Mouse (Mus musculus) hindbrain, embryonic 11.5 days (tissue): ENCODE results near the gene Slc29a1. TPM values are rescaled to one million over a fixed set of nuclear protein-coding genes. Genes with fewer than 3 reads are reported as not detected.
A peak's percentile ranks its signal among the peaks of the same experiment; 100 is the strongest.

Source experiments
- ATAC-seq: fragments of 200-750 bp; cut with Nextera tagmentation; 2 replicates; pipeline ENCODE4 v1.8.0; 2017; ENCODE audit warnings: mild to moderate bottlenecking, moderate TSS enrichment, moderate library complexity; ENCODE audit not compliant: low FRiP score
- DNase-seq: peaks from one replicate; pipeline ENCODE4 v3.0.0-alpha.2; 2015; ENCODE audit warnings: low spot score
- H3K27ac ChIP-seq: fragments of 300-500 bp; sonication (generic); 2 replicates; pipeline ENCODE4 v1.5.1; 2014; ENCODE audit warnings: mild to moderate bottlenecking, low read depth, low read length
- H3K27me3 ChIP-seq: fragments of 300-500 bp; sonication (generic); 2 replicates; pipeline ENCODE4 v1.6.1; 2014; ENCODE audit warnings: mild to moderate bottlenecking, low read length, moderate library complexity, mixed read lengths; ENCODE audit not compliant: control insufficient read depth, insufficient read depth
- H3K36me3 ChIP-seq: fragments of 300-500 bp; sonication (generic); 2 replicates; pipeline ENCODE4 v1.6.1; 2014; ENCODE audit warnings: mild to moderate bottlenecking, low read length, moderate library complexity, mixed read lengths; ENCODE audit not compliant: control insufficient read depth, insufficient read depth
- H3K4me1 ChIP-seq: fragments of 300-500 bp; sonication (generic); replicated peaks from 2 replicates; pipeline ENCODE4 v1.6.1; 2014; ENCODE audit warnings: low read length, mixed read lengths; ENCODE audit not compliant: control insufficient read depth, insufficient read depth
- H3K4me2 ChIP-seq: fragments of 300-500 bp; sonication (generic); replicated peaks from 2 replicates; pipeline ENCODE4 v1.6.1; 2014; ENCODE audit warnings: mild to moderate bottlenecking, low read depth, low read length
- H3K4me3 ChIP-seq: fragments of 300-500 bp; sonication (generic); 2 replicates; pipeline ENCODE4 v1.5.1; 2014; ENCODE audit warnings: low read depth, low read length
- H3K9ac ChIP-seq: fragments of 300-500 bp; sonication (generic); 2 replicates; pipeline ENCODE4 v1.6.1; 2014; ENCODE audit warnings: low read depth, low read length
- H3K9me3 ChIP-seq: fragments of 300-500 bp; sonication (generic); 2 replicates; pipeline ENCODE4 v1.6.1; 2016; ENCODE audit warnings: low read length; ENCODE audit not compliant: control insufficient read depth
- WGBS: fragments of 180-500 bp; shearing (Covaris S2); extraction: QIAGEN DNeasy Blood & Tissue Kit; methylation state at CpG from one replicate; pipeline ENCODE4 v1.1.7; 2014; 5-methylcytosine and 5-hydroxymethylcytosine counted together
- polyA plus RNA-seq: library from polyadenylated mRNA; unstranded; fragments of >200 nt; fragmentation: Nextera tagmentation; extraction: Ambion mirVana; gene quantifications from 2 replicates; pipeline ENCODE4 v1.2.1, GENCODE M21; 2014

The Slc29a1 gene
- polyA plus RNA-seq, 1 experiment from 2014 or later: 48.0 TPM

DNA sequence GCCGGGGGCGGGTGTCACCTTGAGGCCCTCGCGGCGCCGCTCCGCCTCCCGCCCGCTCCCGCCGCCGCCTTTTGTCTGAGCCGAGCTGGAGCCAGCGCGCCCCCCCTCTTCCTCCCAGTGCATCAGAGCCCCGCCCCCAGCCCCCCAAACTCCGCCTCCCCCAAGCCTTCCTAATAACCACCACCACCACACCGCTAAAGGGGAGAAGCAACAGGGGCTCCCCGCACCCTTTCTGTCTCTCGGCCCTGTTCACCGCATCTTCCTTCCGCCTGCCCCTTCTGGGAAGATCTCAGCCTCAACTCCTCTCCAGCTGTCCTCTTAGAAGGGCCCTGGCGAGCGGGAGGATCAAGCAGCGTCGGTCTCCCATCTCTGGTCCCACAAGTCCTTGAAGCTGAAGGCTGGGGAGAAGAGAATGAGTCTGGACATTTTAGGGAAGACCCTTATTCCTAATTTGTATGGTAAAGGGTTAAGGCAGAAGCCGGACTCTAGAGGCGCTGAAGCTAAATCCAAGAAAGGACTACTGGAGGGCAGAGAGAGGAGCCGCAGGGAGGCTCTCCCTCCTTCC is 49.7 kb downstream of the Slc29a1 start, which contains the start of gene Tmem151b:
TSS of gene Tmem151b (minus strand) at position 61 of the 565 bp plus-strand sequence.
- Histone ChIP-seq H3K36me3 (no peaks in the 10 kb centered on the region), H3K27ac (peak within 1 kb of the TSS; percentile 93), H3K27me3 (peaks cover 34% of the 10 kb centered on the region), H3K4me2 (peak within 1 kb of the TSS; percentile 83), H3K9me3 (no peaks in the 10 kb centered on the region), H3K4me3 (peak within 1 kb of the TSS; percentile 89), H3K9ac (peak within 1 kb of the TSS; percentile 96), H3K4me1 (peaks cover 13% of the 10 kb centered on the region)
- 0% methylated on average over 17 of the region's 29 CpGs for WGBS
- peak; percentile 39 for ATAC-seq
- DNase-seq: peak; percentile 78

DNA sequence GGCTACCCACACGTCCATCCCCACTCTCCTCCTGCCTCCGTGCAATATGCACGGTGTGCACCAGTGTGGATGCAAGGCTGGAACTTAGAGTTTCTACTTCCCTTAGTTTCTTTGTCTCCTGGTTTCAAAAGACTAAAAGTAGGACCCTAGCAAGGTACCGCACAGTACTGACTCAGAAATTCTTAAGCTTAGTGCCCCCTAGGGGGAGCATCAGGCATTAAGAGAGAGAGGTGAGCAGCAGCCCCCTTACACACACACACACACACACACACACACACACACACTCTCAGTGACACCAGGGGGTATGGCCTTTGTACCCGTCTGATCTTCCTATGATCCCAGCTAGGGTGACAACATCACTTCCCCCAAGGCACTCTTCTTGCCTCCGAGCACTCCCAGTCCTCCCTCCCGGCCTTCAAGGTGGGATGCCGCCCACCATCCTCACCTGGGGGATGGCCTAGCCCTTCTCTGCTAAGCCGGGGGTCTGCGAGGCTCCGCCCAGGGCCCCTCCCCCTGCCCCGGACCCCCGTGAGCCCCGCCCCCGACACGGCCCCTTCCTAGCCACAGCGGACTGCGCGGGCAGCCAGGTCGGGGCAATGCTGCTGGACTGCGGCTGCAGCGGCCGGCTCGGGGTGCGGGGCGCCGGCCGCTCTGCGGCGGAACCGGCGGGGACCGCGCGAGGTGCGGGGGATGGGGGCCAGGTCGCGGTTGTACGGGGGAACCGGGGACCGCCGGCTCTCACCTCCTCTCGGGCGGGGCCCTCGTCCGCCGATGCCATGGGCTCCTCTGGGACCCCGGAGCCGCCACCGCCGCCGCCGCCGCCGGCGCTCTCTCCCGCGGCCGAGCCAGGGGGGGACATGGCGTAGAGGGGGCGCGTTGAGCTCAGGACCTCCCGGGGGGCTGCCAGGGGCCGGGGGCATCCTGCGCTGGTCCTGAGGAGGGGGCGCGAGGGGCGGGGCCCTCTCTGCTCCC is 50.6 kb downstream of the Slc29a1 start:
- Histone ChIP-seq H3K27me3 (peaks cover 43% of the 10 kb centered on the region), H3K36me3 (no peaks in the 10 kb centered on the region), H3K27ac (peak overlapping the region; percentile 93), H3K4me1 (peaks cover 19% of the 10 kb centered on the region), H3K4me3 (peak overlapping the region; percentile 89), H3K4me2 (peak overlapping the region; percentile 83), H3K9me3 (no peaks in the 10 kb centered on the region), H3K9ac (peak overlapping the region; percentile 96)
- peak; percentile 65 for ATAC-seq
- DNase-seq: peak; percentile 75
- WGBS: 4% methylated on average over 13 of the region's 68 CpGs

DNA sequence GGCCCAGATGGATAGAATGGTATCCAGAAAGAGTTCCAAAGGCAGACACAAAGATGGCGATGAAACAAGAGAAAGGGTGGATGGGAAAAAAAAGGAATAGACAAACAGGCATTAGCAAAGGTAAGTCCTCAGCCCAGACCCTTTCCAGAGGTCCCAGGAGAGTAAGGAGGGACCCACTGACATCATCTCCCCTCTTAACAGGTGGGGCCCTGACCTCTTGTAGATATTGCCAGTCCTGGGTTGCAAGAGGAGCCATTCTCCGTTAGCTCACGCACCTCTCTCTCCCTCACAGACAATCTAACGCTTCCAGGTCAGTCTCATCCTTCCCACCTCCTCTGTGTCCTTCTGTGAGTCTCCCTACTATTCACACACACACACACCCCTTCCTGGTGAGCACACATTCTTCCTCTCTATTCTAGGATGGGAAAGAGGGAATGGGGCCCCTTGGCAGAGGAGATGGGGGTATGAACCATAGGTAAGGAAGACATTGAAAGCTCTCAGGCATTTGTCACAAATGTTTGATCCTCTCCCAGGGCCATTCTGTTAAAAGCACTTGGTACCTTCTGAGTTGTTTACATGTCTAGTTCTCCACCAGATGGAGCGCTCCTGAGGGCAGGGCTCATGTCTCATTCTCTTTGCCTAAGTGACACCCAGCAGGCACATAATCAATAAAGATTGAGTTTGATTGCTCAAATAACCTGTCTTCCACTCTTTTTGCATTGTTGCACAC is 51.8 kb downstream of the Slc29a1 start:
- Histone ChIP-seq H3K4me1 (peaks cover 22% of the 10 kb centered on the region), H3K4me3 (no peak overlapping the region), H3K27me3 (peaks cover 51% of the 10 kb centered on the region), H3K4me2 (no peak overlapping the region), H3K9me3 (no peaks in the 10 kb centered on the region), H3K9ac (no peak overlapping the region), H3K36me3 (no peaks in the 10 kb centered on the region), H3K27ac (no peak overlapping the region)
- WGBS: 77% methylated on average over 5 of the region's 5 CpGs
- ATAC-seq: no peak
- DNase-seq: no peak

DNA sequence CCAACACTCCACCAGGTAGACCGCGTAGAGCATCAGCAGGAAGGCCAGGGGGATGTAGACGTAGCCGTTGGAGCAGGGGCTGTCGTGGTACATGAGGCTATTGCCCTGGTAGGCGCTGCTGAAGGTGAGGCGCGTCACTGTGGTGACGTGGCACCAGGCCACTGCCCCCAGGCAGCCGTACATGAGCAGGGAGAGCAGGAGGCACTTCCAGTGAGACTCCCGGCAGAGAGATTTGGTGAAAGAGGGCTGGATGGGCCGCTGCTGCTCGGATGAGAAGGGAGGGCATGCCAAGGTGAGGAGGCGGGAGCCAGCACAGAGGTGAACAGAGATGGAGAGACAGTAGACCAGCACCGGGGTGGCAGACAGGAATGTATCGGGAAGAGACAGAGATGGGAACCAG is 52.5 kb downstream of the Slc29a1 start:
- H3K36me3 ChIP-seq: no peaks in the 10 kb centered on the region
- DNase-seq (no peak), ATAC-seq (no peak)
- 65% methylated on average over 16 of the region's 16 CpGs for WGBS
- H3K4me3 ChIP-seq: no peak overlapping the region
- no peaks in the 10 kb centered on the region for H3K9me3 ChIP-seq
- H3K27ac ChIP-seq: no peak overlapping the region
- peaks cover 51% of the 10 kb centered on the region for H3K27me3 ChIP-seq
- H3K4me2 ChIP-seq: no peak overlapping the region
- H3K4me1 ChIP-seq: peaks cover 22% of the 10 kb centered on the region
- no peak overlapping the region for H3K9ac ChIP-seq

DNA sequence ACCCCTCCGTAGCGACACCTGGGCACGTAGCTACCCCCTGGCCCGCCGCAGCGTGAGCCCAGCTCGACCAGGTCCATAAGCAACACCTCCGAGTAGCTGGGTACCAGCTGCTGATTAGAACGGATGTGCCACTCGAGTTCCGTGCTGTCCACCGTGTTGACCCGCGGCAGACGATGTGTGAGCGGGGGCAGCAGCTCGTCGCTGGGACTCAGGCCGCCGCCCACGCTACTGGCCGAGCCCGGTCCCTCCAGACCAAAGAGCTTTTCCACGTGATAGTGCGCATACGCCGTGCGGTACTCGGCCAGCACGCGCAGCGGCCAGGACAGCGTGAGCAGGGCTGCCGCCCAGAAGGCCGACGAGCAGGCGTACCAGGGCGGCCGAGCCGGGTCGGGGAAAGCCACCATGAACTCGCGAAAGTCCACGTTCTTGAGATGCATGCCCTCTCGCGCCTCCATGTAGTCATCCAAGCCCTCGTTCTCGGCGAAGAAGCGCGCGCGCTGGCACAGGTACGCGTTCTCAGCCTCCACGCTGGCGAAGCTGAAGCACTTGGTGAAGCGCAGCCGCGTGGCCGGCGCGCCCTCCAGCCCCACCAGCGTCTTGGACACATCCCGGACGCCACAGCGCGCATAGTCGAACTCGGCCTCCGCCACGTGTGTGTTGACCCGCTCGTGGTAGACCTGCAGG is 54.0 kb downstream of the Slc29a1 start:
- H3K4me3 ChIP-seq: peak overlapping the region; percentile 23
- 5% methylated on average over 74 of the region's 74 CpGs for WGBS
- no peak for ATAC-seq
- 0 out of 2 replicates have a peak overlapping the region, but pooled peaks have one; percentile 25 for H3K9ac ChIP-seq
- H3K9me3 ChIP-seq: no peaks in the 10 kb centered on the region
- H3K4me1 ChIP-seq: peaks cover 22% of the 10 kb centered on the region
- peak overlapping the region; percentile 44 for H3K4me2 ChIP-seq
- peaks cover 51% of the 10 kb centered on the region for H3K27me3 ChIP-seq
- peak; percentile 50 for DNase-seq
- no peaks in the 10 kb centered on the region for H3K36me3 ChIP-seq
- no peak overlapping the region for H3K27ac ChIP-seq

DNA sequence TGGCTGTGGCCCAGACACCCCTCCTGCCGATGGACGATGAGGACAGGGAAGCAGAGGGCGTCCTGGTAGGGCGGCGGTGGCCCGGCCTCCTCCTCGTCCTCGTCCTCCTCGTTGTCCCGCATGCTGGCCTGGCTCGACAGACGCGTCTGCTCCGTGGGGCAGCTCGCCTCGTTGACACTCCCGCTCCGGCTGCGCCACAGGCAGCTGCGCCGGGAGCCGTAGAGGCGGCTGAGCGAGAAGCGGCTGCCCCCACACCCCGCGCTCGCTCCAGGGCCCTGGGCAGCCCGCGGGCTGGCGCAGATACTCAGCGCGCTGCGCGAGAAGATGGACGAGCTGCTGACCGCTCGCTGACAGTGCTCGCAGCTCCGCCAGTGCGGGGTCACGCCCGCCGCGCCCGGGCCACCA is 54.5 kb downstream of the Slc29a1 start:
- WGBS: 1% methylated on average over 34 of the region's 46 CpGs
- Histone ChIP-seq H3K4me1 (peaks cover 22% of the 10 kb centered on the region), H3K4me3 (peak overlapping the region; percentile 23), H3K9me3 (no peaks in the 10 kb centered on the region), H3K9ac (0 out of 2 replicates have a peak overlapping the region, but pooled peaks have one; percentile 25), H3K36me3 (no peaks in the 10 kb centered on the region), H3K27me3 (peaks cover 51% of the 10 kb centered on the region), H3K4me2 (peak overlapping the region; percentile 44), H3K27ac (no peak overlapping the region)
- ATAC-seq: peak; percentile 18; the same call in 1 of the 2 replicates
- peak; percentile 54 for DNase-seq

DNA sequence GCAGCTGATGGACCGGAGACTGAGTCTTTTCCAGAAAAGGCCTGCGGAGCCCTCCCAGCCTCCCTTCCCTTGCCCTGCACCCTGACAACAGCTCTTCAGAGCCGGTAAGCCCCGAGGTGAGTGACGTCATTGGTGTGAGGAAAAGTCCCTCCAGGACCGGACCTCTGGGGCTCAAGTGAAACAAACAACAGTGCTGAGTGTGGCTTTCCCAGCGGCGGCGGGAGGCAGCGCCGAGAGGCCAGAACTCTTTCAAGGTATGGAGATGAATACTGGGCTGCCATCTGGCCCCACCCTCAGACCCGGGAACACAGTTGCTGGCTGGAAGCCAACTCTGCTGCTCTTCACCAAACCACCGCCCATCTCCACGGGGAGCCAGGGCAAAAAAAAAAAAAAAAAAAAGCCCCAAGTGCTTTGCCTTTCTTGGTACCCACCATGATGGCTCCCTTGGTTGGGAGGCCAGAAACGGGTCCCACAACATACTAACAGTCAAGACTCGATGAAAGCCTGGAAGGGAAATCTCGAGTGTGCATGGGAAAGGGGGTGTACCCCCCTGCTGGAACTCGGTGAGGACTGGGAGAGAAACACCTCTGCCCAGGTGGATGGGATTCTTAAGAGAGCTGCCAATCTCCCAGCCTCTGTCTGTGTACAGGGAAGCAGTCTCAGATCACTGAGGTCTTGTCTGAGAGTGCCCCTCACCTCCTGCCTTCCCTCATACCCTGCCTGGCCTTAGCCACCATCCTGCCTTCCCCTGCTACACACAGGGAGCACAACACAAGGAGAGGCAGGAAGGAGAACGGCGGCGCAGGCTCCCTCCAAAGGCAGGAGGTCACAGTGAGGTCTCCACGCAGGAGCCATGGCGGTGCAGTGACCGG is 55.2 kb downstream of the Slc29a1 start:
- H3K36me3 ChIP-seq: no peaks in the 10 kb centered on the region
- H3K9me3 ChIP-seq: no peaks in the 10 kb centered on the region
- peaks cover 22% of the 10 kb centered on the region for H3K4me1 ChIP-seq
- peaks cover 51% of the 10 kb centered on the region for H3K27me3 ChIP-seq
- DNase-seq (peak; percentile 57), ATAC-seq (0 out of 2 replicates have a peak, but pooled peaks have one; percentile 8)
- WGBS: 4% methylated on average over 23 of the region's 24 CpGs
- no peak overlapping the region for H3K27ac ChIP-seq
- no peak overlapping the region for H3K9ac ChIP-seq
- peak overlapping the region; percentile 44; the same call in 1 of the 2 replicates for H3K4me2 ChIP-seq
- H3K4me3 ChIP-seq: no peak overlapping the region
